Mouse (Mus musculus): ENCODE measurements at regions not wholly inside any gene's neighbourhood (a gene's known extent, or its start where the extent isn't known, plus 50 kb on each side); places are given as distances from the start of the nearest gene placed in this dataset.

DNA sequence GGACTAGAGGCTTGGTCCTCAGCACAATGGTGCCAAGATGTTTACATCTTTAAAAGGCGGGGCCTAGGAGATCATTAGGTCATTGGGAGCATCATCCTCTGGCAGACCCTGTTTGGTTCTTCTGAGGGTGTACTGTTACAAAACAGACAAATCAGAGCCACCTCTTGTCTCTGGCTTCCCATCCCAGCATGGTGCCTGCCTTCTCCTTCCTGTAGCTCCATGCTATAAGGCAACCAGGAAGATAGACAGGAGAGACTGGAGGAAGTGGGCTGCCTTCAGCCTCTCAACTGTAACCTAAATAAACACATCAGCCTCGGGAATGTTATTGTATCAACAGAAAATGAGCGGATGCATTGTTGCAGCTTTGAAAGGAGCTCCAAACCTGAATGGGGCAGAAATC is 529.8 kb upstream of the Gm765 start:
- DNase-seq (ENCODE audit: low spot score): no peak

DNA sequence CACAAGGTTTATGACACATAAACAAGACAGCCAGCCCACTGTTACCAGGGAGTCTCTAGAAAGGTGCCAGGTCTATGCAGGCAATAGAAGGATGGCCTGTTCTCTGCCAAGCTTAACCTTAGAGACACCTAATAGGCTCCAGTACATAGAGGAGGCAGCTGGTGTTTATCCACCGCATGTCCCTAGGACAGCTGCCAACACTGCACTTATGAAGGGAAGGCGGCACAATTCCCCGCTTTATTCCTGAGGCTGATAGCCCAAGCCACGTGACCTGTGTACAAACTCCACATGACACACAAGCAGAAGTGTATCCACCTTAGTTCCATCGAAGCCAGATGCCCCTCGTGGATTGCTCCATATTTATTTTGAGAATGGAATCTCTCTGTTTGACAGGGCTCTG is 527.2 kb upstream of the Gm765 start:
- no peak for DNase-seq (ENCODE audit: low spot score)

DNA sequence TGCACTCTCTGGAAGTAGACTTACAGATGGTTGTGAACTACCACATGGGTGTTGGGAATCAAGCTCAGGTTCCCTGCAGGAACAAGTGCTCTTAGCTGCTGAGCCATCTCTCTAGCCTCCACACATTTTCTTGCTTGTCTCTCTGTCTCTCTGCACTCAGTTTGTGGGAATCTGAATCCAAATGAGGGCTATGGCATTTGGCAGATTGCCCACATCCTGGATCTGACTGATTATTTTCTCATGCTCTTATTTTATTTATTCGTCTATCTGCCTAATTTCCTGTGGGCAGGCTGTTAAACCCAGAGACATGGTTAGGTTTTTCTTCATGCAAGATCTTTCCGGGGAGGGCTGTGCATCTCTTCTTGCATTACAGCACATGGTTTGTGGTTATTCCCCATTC is 521.8 kb upstream of the Gm765 start:
- no peak for DNase-seq (ENCODE audit: low spot score)

DNA sequence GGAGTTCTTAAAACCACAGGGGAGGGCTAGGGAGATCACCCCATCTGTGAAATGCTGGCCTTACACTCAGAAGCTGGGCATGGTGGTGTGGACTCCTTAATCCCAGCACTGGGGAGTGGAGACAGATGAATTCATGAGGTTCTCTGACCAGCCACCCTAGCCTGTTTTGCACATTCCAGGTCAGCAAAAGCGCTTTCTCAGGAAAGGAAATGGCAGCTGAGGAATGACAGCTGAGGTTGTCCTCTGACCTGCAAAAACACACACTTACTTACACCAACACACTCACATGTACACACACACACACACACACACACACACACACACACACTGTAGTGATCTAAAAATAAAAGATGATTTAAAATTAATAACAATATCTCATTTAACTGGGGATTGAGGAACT is 513.4 kb upstream of the Gm765 start:
- DNase-seq (ENCODE audit: low spot score): no peak

DNA sequence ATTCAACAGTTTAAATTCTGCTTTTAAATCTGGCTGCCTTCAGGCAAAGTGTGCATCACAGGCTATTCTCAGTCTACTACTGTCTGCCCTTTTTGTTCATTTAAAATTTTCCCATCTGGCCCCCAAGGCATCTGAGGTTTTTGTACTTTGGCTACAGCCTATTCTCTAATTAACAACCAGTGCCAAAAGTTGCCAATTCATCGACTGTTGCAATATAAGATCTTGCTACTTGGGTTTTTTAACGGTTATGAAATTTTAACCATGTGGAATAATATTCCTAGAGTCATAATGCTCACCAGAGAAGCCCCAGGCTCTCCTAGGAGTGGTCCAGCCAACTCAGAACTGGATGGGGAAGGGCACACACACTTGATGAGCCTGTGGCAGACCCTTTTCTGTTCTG is 508.4 kb upstream of the Gm765 start:
- DNase-seq (ENCODE audit: low spot score): no peak

DNA sequence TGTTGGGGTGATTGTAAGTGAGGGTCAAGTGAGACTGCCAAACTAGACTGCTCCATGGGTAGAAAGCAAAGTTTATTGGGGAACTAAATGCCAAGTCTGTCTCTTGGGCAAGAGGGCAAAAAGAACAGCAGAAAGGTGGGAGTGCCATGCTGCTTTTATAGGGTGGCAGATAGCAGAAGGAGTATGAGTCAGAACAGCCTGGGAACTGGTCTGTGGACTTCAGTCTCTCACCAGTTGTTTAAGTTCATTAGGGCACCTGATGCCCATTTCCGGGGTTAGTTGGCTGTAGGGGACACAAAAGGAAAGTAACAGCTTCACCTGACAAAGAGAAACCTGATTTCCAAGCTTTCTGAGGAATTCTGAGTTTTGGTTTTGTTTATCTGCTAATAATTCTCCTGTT is 506.3 kb upstream of the Gm765 start:
- no peak for DNase-seq (ENCODE audit: low spot score)

DNA sequence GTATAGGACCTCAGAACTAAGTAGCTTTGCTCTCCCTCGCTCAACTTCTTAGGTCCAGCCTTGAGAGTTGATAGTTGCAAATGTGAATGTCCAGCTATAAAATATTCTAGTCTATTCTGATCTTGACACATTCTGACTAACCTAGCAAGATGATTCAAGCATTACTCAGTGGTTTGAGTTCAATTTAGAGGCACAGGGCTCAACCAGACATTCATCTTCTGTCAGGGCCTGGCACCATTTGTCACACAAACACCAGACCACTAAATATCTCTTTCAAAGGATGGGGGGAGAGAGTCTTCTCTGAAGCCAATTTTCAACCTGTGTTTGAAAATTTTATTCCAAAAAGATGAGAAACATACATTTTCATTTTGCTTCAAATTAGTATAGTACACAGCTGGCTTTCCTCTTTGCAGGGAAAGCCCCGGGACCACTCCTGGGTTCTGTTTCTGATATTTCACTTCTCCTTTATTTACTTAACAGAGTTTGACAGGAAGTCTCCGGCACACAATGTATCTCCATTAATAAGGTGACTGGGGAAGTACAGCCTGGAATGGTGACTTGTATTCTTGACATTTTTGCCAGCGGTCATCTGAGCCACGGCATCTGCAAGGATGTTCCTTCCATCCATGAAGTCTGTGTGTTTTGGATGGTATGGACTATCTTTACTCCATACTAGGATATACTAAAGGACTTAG is 503.6 kb upstream of the Gm765 start:
- no peak for DNase-seq (ENCODE audit: low spot score)

DNA sequence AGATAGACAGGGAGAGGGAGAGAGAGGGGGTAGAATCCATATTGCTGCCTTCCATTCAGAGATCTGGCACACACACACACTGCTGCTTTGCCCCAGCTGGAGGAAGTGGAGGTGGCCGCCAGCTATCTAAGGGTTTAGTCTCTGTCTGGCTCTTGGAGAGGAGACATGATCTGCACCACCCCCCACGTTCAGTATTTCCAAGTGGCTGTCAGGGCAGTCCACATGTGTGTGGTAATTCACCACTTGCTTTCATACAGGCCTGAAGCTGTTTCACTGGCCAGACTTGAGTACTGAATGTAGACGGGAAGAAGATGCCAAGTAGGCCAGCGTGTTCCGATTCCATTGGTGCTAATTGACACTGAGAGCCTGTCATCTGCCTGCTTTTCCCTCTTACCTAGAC is 501.0 kb upstream of the Gm765 start:
- DNase-seq (ENCODE audit: low spot score): peak; percentile 40

DNA sequence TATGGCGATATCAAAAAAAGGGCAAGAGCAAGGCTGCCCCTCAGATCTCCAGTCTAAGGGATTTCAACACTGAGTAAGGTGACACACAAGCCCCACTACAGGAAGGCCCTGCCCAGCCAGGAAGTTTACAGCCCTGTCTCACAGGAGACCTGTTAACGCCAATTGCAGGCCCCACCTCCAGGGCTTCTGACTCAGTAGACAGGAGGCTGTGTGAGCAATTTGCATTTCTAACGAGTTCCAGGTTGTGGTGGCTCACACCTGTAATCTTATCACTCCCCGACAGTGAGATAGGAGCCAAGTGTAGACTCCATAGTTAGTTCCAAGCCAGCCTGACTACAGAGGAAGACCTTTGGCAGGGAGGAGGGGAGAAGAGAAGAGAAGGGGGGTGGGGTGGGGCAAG is 500.4 kb upstream of the Gm765 start:
- DNase-seq (ENCODE audit: low spot score): peak; percentile 7

DNA sequence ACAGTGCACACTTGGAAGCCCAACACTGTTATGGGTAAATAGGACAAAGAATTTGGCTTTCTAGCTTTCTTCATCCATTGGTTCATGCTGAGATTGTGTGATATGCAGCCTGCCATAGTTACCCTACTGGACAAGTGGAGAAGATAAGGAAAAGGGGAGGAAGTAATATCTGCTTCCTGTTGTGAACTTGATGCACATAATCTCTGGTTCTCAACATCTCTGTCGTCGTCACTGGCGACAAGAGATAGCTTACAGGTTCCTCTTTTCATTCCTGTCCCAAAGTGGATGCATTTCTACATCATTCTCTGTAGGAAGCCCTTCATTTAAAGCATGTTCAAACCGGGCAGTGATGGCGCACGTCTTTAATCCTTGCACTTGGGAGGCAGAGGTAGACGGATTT is 491.4 kb upstream of the Gm765 start:
- no peak for DNase-seq (ENCODE audit: low spot score)

DNA sequence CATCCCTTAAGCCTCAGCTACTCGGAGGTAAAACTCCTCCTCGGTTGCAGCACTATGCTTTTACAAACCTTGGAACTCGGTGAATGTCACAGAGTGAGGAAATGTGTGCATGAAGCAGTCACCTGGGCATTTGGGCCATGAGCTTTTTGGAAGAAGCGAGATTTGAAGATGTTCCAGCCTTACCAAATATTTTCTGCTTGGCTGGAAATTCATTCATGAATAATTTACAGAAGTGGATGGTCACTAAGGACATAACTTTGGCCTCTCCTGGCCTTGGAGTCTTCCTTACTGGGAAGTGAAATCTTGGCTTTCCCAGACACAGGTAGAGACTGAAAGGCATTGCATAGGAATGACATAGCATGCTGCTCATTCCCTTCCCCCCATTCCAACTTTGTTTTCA is 487.6 kb upstream of the Gm765 start:
- no peak for DNase-seq (ENCODE audit: low spot score)

DNA sequence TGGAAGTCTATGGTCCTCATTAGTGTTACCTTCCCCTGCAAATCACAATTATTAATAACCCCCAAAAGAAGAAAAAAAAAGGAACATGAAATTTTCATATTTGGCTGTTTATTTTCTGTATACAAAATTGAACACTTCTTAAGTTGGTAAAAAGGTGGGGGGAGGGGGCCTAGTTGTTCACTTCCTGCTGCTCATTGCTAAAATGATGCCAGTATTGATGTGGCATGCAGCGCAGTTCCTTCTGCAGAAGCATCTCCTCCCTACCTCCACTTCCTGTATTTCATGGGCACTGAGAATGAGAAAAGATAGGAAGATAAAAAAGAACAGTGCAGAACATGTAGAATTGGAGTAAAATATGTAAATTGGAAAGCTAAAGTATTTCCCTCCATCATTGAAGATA is 465.5 kb upstream of the Gm765 start:
- no peak for DNase-seq (ENCODE audit: low spot score)

DNA sequence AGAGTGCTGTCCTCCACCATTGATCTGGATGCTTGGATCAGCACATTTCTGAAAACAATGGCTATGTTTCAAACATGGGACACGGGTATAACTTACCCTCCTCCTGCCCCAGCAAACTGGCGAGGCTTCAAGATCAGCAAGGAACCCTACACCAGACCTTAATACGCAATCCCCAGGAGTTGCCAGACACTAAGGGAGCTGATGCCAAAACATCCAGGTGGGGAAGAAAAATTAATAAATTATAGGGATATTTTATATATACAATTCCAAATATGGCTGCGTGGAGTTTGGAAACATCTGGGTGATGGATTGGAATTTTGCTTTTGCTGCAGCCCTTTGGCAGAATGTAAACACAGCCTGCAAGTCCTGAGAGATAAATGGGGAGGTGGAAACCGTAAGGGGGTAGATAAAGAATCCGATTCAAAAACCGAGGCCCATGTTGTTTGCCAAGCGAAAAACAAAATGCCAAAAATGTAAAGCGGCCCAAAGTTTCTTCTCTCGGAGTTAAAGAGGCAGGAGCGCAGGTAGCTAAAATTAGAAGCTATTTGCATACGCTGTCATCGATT is 460.9 kb upstream of the Gm765 start:
- DNase-seq (ENCODE audit: low spot score): no peak

DNA sequence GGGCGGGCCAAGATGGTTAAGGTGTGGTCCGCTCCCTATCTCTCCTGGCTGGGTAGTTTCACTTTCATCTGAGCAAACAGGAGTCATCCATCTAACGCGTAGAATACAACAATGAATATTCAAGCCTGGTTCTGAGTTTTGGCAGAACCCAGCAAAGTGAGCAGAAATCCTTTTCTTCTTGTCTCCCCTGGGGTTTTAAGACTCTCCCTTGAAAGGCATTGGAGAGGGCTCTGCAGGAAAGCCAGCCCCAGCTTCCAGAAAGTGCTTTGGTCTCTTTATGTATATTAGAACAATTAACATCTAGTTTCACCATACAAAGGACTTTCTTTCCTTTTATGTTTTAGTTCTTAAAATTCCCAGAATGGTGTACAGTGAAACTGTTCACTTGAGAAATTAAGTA is 458.5 kb upstream of the Gm765 start:
- no peak for DNase-seq (ENCODE audit: low spot score)

DNA sequence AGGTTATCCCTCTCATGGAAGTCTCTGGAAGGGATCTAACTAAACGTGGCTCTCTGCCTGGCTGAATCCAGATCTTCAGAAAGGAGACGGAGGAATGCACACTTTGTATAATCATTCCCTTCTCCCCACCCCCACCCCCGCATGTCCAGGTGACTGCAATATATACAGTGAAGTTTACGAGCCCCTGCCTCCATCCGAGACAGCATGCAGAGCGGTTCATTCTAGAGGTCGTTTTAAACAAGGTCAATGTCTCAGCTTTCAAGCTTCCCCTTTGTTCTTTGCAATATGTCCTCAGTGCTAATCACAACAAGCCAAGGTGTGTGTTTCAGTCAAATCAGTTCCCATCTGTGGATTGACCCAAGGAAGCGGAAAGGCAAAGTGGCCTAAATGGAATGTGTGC is 457.5 kb upstream of the Gm765 start:
- no peak for DNase-seq (ENCODE audit: low spot score)

DNA sequence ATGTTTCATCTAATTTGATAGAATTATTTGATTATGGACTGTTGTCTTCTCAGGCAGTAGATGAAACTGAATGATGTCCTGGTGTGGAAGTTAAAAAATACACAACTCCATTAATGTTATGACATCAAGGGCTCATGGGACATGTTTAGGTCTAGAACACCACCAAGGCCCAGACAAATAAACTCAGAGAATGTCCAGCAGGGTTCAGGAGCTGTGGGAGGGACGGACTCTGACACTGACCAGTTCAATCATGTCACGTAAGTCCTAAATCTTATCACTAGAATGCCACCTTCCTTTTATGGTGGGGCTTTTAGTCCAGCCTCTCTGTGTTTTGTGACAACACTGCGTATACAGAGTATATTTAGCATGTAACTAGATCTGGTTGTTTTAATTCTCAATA is 455.2 kb upstream of the Gm765 start:
- no peak for DNase-seq (ENCODE audit: low spot score)

DNA sequence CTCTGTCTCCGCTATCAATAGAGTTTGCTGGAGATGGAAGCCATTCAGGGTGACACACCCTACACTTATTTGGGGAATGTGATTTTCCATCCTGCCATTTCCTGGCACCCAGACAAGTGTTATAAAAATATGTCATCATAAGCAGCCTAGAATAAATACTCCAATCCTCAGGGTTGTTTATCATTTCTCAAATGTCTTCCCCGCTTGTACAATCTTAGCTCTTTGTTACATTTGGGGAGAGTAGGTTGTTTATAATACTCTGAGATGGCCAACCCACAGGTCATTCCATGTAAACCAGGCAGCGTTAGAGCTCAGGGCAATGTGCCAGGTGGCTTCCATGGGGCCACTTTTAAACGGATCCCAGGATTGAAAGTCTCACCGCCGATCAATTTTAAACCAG is 454.8 kb upstream of the Gm765 start:
- peak; percentile 73 for DNase-seq (ENCODE audit: low spot score)

DNA sequence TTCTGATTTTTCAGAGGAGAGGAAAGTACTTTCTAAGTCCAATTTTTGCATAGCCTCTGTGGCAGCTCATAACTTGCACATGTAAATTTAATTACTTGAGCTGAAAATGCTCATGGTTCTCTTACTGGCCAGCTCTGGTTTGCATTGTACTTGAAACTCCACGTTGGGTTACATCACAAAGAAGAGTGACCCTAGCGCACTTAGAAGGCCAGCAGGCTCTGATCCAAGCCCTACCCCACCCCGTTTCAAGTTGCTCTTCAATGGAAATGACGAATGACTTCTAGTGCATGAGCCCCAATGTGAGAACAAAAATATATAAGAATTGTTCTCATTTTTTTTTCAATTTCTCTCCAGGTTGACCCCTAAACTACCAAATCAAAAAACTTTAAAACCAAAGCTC is 454.1 kb upstream of the Gm765 start:
- peak; percentile 30 for DNase-seq (ENCODE audit: low spot score)

DNA sequence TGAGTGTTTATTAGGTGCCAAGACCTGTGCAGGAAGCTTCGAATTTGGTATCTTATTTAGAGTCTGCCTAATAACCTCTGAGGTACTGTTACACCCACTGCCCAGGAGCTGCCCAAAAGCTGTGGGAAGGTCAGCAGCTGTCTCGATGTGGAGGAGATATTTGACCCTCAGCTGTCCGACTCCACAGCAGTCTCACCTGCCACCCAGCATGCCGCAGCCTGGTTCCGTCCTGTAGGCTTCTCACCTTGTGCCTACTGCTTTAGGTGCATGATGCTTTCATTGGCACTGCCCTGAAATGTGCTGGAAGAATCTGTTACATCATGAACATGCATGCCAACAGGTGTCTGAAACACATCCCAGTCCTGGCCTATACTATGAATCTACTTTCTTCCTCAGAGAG is 444.9 kb upstream of the Gm765 start:
- no peak for DNase-seq (ENCODE audit: low spot score)

DNA sequence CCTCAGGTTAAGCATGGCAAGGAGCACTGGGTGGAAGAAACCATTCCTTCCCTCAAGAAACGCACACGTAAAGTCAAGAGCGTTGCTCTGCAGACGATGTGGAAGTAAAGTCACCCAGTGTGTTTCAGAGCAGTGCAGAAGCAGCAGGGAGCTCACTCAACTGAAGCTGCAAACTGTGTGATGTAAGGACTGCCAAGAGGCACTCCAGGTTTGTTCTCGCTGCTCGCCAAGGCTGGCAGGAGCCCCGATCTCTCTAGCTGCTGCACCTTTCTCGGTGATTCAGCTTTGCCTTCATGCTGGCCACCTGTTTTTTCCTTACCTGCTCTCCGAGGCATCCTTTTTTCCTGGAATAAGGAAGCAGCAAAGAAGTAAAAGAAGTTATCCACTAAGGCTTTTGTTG is 439.5 kb upstream of the Gm765 start:
- no peak for DNase-seq (ENCODE audit: low spot score)

DNA sequence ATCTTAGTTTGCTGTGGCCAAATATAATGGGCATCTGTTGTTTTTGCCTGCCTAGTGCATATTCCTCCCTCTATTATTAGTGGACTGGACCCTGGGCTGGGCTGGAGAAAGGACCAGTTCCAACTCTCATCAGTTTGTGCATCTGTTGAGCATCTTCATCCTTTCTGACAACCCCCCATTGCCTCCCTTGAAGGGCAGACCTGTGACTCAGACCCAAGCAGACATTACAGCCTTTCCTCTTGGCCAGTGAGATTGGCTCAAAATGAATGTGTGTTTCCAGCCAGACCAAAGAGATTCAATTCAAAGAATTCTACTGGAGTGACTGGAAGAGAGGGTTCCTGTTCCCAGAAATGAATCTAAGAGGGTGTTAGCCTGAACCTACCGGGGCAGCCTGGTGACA is 433.2 kb upstream of the Gm765 start:
- DNase-seq (ENCODE audit: low spot score): no peak

DNA sequence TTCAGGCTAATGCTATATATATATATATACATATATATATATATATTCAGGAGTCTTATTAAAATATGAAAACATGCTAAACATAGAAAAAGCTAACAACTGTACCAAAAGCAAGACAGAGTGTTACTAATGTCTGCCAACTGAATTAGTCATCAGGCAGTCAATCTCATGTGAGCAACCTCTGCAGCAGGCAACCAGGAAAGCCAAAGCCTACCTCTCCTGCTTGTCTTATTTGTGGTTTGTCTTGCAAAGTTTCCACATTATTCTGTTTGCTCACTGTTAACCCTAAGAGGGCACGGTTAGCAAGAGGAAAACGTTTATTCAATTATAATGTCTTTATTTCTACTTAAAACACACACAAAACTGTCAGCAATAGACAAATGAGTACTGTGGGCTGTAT is 427.4 kb upstream of the Gm765 start:
- DNase-seq (ENCODE audit: low spot score): no peak

DNA sequence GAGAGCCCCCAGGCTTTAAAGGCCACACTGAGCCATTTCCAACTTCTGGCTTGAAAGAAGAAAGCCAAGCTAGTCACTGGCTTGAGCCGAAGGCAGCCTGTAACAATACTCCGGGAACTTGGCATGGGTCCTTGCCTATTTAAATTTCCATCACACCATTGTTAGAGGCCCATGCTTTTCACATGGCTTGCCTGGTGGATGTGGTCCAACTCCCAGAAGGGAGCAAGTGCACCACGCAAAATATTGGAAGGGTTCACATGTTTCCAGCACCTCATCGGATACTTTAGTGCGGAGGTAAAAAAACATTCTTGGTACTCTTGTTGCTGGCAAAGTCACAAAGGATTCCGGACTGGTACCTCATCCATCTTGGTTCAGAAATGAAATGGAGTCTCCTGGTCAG is 426.8 kb upstream of the Gm765 start:
- peak; percentile 5 for DNase-seq (ENCODE audit: low spot score)

DNA sequence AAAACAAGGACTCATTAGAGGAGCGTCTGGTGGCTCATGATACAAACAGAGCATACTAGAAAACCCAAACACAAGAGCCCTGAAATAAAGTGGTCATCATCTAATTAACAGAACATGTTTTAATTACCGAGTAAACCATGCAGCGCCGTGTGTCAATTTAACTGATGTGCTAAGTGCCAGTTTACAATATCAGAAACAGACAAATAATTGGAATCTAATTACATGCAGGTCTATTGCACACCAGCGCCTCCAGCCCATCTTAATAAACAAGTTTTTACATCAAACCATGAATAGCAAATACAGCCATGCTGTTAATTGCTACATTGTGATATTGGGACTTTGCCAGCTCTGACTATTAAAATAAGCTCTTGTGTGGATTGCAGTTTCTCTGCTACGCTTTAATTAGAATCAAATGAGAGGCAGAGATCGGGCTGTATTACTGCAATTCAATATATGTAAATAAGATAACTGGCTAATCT is 425.3 kb upstream of the Gm765 start:
- no peak for DNase-seq (ENCODE audit: low spot score)

Data from lung, postnatal 25 days (tissue).